Mouse (Mus musculus) left cerebral cortex, adult 9 months (tissue): ENCODE results near the gene Rapgef3.

ENCODE experiments used
- DNase-seq, 2 experiments: peaks; one replicate each; pipeline ENCODE4 v3.0.0; 2022; ENCODE audit warnings: low spot score in 2 of 2

Rapgef3 gene

GRCm38 (mm10) chr15:97773108-97773507 lies 5.3 kb upstream of the Rapgef3 start:
- no peak for DNase-seq

DNA sequence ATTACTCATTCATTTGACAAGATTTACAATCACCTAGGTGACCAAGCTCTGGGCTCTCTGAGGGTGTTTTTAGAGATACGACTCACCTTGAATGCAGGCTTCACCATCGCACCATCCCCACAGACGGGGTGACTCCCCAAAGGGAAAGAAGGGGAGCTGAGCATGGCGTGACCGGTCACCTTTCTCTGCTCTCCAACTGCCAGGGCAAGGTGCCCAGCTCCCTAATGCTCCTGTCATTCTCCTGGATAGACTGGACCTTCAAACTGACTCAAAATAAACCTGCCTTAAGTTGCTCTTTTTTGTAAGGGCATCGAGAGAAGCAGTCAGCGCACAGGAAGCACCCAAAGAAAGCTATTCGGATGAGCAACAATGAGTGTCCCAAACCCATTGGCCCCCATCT lies 2.5 kb upstream of the Rapgef3 start:
- DNase-seq, result no peak

DNA sequence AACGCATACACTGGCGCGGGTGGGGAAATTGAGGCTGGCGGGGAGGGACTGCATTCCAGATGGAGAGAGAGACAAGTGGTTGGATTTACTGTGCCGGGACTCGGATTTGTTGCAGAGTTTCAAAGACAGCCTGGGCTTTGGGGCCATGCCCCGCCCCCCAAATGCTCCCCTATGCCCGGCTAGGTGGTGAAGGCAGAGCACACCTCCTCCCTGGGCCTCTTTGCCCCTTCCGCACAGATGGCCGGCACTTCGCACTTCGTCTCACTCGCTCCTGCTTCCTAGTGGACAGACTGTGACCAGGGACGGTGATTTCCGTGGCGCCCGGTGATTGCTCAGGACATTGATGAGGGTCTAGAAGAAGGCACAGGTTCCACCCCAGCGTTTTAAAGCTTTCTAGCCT lies 420 bp upstream of the Rapgef3 start:
- no peak for DNase-seq

- no peak for DNase-seq
Measured at GRCm38 (mm10) chr15:97766594-97767279, 1.0 kb downstream of the Rapgef3 start.

DNA sequence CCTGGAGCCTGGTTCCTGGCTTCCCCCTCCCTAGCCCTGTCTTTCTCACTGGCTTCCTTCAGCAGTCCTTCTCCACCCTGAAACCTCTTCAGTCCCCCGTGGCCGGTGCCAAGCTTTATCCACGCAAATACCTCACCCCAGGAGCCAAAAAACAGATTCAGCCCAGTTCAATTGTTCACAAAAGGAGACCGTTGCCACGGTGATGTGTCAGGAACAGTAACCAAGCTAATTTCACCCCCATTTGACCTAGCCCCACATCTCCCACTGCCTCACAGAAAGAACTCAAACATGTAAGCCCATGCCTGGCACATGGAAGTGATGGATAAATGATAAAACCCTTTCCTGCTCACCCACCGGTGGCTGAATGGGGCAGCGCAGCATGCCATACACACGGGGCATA lies 1.6 kb downstream of the Rapgef3 start:
- DNase-seq, result peak in 1 of 2 experiments; percentile 39

DNA sequence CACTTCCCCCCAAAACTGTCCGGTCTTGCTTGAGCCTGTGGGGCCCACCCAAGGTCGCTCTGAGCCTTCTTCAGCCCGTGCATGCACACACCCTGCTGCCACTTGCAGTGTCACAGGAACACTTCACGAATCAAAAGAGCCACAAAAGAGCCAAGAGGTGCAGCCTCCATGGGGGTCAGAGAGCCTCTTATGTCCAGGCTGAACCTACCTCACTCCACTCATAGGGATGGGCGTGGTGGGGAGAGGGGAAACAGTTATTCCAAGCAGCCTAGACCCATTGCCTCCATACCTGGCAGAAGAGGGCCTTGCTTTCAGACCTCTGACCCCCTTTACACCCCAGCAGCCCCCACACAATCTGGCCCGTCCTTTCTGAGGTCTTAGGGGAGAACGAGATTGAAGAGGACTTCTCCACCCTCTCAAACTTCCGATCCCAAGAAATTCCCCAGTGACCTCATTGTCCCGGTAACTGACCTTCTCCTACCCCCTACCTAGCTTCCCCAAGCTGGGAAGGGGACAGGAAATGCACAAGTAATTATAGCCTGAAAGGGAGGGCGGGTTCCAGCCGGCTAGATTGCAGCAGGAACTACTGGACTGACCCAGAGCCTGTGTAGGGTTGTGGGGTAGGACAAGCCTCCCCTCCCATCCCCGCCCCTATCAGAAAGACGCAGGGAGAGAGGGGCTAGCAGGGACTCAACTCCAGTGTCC lies 2.5 kb downstream of the Rapgef3 start:
- no peak for DNase-seq

- DNase-seq, result no peak
Measured at GRCm38 (mm10) chr15:97764532-97764931, 3.2 kb downstream of the Rapgef3 start.

DNA sequence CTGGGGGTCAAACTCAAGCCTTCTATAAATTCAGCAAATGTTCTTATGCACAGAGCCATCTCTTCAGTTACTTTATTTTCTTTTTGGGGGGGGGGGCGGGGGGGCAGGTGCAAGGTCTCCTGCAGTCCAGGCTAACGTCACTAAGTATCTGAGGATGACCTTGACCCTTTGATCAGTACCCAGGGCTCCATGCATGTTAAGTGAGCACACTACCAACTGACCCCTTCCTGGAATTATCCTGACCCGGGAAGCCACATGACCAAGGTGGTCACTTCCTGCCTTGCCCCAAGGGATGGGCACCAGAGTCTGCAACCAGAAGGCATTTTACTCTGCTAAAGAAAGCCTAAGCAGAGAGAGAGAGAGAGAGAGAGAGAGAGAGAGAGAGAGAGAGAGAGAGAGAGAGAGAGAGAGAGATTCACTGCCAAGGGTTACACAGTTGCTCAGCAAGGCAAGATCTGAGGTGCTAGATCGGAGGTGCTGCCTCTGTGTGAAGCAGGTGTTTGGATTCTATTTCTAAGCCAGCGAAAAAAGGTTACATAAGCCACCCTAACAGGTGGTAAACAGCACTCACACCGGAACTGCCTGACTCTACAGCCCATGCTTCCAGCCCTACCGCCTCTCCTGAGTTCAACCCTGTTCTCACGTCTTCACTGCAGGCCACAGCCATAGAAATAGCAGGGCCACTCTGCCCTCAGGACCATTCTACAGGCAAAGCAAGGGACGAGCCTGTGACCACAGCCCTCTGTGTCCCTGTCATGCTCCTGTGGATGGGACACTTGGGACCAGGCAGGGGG lies 4.3 kb downstream of the Rapgef3 start:
- DNase-seq, result no peak

DNA sequence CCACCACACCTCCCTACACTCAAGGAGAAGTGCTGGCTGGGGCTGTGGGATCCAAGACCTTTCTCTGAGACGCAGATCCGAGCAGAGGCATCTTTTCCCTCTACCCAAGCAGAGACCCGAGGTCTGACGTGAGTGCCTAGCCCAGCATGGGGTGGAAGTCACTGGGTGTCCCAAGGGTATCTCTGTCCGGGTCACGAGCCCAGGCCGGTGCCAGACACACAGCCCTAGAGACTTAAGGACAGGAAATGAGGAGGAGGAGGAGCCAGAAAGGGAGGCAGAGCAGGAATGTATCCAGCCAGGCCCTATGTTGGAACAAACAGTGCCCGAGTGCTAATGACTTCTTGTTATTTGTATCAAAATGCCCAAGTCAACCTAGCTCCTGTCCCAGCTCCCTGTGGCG lies 5.0 kb downstream of the Rapgef3 start:
- DNase-seq, result no peak

DNA sequence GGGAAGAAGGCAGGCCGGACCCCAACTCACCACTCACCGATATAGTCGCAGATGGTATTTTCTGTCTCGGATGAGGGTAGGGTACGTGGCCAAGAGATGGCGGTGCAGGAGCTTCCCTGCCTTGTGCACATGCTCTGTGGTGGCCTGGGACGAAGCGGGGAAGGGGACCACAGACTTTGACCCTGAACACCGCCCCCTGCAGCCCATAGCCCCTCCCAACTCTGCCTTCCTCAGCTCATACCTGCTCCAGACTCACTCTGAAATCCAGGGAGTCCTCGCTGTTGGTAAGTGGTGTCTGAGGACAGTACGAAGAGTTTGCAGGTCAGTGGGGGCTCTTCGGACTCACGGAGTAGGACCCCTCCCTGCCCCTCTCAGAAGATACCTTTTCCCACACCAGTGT lies 6.3 kb downstream of the Rapgef3 start:
- no peak for DNase-seq

- no peak for DNase-seq
Measured at GRCm38 (mm10) chr15:97760952-97761351, 6.8 kb downstream of the Rapgef3 start.

- DNase-seq, result peak in 1 of 2 experiments; percentile 68
Measured at GRCm38 (mm10) chr15:97760006-97760405, 7.8 kb downstream of the Rapgef3 start.

- no peak for DNase-seq
Measured at GRCm38 (mm10) chr15:97755361-97755760, 12.4 kb downstream of the Rapgef3 start.

- DNase-seq, result no peak
Measured at GRCm38 (mm10) chr15:97754476-97754875, 13.3 kb downstream of the Rapgef3 start.

GRCm38 (mm10) chr15:97752491-97752890 lies 15.3 kb downstream of the Rapgef3 start:
- no peak for DNase-seq

DNA sequence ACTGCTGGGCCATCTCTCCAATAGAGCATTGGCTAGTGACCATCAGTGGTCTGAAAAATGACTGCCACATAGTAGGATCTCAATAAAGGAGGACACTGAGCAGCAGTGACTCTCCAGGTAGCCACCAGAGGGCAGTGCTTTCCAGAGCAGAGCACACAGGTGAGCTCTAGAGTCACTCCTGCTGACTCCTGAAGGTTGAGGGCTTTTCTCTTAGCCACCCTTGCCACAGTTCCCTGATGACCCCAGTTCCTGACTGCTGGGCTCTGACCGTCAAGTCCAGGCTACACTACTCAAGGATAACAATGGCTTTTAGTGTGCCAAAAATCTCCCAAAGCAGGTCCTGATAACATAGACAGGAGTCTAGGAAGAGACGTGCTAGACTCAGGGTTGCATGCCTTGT lies 16.1 kb downstream of the Rapgef3 start:
- no peak for DNase-seq

- DNase-seq, result peak; percentile 67 to 82
Measured at GRCm38 (mm10) chr15:97750697-97751096, 17.1 kb downstream of the Rapgef3 start.

GRCm38 (mm10) chr15:97749841-97750240 lies 17.9 kb downstream of the Rapgef3 start:
- DNase-seq, result no peak

DNA sequence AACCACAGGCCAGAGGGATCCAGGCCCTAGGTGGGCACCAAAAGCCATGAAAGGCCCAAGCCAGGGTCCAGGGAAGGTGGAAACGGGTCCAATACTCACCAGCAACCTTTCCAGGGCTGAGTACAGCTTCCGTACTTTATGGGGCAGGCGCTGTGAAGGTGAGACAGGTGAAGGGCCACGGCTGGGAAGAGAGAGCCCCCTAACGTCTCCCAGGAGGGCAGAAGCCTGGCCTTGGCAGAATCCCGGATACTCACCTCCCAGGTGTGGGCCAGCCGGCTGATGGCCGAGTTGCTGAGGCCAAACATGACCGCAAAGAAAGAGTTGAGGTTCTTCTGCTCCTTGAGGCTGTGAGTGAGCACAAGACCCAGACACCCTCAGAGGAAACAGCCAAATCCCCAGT lies 18.4 kb downstream of the Rapgef3 start:
- no peak for DNase-seq

GRCm38 (mm10) chr15:97748964-97749363 lies 18.8 kb downstream of the Rapgef3 start:
- DNase-seq, result no peak

DNA sequence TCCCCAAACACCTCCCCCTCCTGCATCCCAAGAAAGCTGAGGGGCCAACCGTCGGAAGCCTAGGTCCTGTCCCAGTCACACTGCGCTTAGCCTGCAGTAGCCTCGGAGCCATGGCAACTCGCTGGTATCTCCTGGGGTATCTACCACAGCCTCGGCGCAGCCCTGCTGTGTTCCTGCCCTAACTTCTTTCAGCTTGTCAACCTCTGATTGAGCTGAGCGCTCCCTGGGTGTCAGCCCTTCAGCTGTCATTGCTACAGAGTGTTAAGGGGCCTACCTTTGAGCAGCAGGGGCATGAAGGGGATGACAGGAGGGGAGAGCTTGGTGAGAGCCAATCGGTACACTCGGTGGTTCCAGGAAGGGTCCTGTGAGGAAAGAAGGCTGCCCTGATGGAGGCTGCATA lies 19.5 kb downstream of the Rapgef3 start:
- no peak for DNase-seq

- DNase-seq, result no peak
Measured at GRCm38 (mm10) chr15:97747486-97747885, 20.3 kb downstream of the Rapgef3 start.

DNA sequence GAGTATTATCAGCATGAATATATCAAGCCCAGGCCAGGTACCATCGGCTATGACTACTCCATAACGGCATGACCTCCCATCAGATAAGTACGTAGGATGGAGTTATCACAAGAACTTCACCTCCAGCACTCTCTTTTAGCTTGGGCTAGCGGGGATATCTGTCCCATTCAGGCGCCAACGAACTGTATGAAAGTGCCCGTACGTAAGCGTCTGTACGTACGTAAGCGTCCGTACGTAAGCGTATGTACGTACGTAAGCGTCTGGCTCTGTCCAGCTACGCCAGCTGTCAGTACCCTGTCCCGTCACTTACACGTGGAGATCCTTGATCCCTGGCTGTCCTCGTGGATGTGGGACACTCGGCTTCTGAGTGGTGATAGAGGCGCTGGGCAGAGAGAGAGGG lies 21.0 kb downstream of the Rapgef3 start:
- no peak for DNase-seq
